Mouse (Mus musculus): ENCODE data around the gene Gm47996.
"Not testable (repeated sequence)": the region's sequence is repeated elsewhere in the genome, so short reads cannot be mapped to it uniquely, and the experiment has no call there.

Gm47996 gene

DNA sequence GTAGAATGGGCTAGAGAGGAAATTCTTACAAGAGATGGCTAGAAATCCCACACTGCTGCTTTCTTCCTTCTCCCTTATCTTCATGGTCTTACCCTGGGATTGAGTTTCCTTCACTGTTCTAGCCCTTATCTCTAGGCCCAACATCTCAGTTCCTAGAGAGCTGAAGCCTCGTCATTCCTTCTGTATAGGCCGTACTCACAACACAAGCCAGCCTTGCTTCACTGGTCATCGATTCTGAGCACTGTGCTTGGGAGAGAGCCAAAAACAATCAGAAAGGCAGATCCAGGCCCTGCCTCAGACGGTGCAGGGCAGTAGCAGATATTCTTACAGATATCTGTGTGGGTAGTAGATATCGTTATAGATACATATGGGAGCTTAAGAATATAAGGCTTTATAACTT, 1.4 kb upstream of the Gm47996 start:
- DNase-seq (ENCODE audit: low read depth): not testable (repeated sequence)

DNA sequence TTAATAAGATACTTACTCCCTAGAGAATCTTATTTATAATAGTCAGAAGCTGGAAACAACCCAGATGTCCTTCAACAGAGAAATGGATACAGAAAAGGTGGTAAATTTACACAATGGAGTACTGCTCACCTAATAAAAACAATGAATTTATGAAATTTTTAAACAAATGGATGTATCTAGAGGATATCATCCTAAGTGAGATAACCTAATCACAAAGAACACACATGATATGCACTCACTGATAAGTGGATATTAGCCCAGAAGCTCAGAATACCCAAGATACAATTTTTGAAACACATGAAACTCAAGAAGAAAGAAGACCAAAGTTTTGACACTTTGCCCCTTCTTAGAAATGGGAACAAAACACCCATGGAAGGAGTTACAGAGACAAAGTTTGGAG, 987 bp upstream of the Gm47996 start:
- DNase-seq (ENCODE audit: low read depth): not testable (repeated sequence)

DNA sequence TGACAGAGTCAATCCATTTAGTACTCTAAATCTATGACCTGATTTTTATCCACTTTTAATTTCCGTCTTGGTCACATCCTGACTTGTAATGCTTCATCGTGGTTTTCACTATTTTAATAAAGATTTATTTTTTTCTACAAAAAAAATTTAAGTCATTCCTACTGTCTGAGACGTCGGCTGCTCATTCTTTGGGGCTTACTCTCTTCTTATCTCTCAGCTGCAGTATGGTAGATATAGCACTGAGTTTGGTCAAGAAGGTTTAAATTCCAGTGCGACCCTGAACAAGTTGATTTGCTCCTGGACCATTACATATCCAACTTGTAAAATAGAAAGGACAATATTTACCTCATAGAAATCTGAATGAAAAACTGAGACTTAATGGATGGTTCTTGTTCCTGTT, 1.7 kb downstream of the Gm47996 start:
- not testable (repeated sequence) for DNase-seq (ENCODE audit: low read depth)

DNA sequence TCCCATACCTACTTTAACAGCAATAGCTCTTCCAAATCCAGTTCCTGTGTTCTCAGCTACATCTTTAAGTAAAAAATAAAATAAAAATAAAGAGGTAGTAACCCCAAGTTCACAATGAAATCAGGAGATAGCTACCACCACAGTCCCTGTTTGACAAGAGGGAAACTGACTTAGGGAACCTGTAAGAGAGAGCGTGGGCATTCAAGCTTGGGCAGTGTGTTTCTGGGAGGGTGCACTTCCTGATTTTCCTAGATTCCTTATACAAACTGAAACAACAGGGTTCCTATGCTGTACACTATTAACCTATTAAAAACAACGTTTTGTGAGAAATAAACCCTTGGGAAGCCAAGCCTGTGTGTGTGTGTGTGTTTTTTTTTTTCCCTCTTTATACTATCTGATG, 4.9 kb downstream of the Gm47996 start:
- DNase-seq (ENCODE audit: low read depth): no peak

DNA sequence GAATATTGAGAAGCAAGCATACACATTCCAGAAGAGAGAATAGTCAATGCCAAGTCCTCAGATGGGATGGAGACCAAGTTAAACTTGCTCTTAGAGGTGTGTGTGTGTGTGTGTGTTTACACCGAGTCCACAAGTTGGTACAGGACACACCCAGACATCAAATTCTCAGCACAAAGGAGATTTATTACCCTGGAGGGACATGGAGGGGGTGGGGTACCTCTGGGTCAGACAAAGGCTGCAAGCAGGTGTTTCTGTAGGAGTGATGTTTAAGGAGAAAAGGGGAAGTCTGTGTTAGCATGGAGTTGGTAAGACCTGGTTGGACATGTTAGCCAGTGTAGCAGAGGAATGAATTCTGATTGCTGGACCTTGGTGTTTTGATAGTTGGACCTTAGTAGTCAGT, 6.1 kb downstream of the Gm47996 start:
- no peak for DNase-seq (ENCODE audit: low read depth)

DNA sequence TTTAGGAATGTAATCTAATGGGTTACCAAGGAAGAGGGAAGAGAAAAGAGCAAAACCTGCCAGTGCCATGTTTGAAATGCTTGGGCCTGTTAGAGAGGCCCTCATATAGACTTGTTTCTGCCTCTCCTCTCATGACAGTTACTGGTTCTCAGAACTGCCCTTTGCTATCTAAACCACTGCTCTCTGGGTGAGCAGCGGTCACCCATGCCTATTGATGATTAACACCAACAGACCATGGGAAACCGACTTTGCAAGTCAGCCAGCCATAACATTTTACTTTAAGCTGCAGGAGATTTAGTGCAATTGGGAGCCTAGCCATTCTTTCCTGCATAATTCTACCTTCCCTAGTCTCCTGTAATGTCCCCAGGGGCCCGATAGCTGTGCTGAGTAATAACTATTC, 6.5 kb downstream of the Gm47996 start:
- DNase-seq (ENCODE audit: low read depth): no peak

DNA sequence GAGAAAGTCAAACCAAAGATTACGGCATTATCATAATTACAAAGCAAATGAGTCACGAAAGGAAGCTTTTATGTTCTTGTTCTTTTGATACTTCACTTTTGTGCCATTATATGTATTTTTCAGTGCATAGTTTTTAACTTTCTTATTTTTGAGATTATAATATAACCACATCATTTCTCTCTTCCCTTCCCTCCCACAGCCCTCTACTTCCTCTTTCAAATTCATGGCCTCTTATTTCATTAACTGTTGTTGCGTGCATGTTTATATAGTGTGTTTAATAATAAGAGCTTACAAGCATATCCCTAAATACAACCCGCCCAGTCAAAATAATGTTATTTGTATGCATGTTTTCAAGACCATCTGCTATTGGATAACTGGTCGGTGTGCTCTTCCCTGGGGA, 9.1 kb downstream of the Gm47996 start:
- DNase-seq (ENCODE audit: low read depth): no peak

DNA sequence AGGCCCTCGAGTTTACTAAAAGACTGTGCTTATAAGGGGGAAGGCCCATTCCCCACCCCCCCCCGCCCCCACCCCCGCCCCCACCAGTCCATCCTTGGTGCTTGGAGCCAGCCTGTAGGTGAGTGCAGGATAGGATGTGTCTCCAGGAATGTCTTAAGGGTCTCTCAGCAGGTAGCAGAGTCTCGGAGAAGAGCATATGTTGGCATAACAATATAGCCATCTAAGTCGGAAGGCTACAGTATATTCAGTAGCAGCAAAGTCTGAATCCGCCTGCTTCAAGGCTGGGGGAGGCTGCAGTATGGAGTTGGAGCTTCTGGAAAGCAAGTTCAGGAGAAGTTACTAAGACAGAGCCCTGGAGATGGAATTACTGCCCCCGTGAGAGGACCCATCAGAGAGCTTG, 10.2 kb downstream of the Gm47996 start:
- no peak for DNase-seq (ENCODE audit: low read depth)

DNA sequence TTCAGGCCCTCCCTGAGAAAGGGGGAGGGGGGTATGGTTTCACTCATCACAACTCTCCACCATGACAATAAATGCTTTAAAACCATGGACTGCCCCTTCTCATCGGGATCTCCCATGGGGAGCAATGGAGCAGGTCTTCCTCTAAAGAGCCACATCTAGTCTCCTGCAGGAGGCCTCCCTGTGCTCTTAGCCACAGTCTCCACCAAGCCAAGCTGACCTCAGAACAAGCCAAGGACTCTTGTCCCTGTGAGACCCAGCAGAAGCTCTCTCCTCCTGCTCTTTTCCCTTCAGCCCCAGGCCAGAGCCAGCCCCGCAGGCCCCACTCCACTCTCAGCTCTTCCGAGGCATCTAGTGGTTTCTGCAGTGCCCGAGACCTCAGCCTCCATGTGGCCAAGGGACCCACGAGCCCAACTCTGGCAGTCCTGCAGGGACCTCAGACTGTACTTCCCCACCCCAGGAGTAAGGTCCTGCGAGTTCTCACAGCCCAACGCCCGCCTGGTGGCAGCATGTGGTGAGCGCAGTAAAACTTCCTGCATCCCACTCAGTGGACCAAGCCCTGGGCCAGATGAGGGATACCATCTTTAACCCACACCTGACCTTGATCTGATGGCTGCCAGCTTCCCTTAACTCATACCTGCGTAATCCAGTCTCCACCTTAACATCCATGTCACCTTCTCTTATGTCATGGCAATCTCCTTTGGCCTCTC, 12.8 kb downstream of the Gm47996 start:
- DNase-seq (ENCODE audit: low read depth): no peak

DNA sequence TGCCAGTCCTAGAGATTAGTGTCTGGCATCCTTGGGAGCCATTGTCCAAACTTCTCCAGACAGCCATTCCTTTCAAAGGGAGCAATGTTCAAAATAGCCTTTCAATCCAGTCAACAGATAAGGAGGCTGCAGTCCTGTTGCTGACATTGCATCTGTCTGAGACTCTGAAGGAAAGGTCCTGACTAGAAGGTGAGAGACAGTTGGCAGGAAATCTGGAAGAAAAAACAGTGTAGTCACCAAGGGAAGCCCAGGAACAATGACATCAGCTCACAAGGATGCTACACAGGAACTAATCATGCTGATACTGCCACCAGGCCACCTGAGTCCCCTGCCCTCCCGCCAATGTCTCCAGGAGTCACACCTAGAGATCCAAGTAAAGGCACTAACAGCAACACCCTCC, 13.4 kb downstream of the Gm47996 start:
- DNase-seq (ENCODE audit: low read depth): no peak

DNA sequence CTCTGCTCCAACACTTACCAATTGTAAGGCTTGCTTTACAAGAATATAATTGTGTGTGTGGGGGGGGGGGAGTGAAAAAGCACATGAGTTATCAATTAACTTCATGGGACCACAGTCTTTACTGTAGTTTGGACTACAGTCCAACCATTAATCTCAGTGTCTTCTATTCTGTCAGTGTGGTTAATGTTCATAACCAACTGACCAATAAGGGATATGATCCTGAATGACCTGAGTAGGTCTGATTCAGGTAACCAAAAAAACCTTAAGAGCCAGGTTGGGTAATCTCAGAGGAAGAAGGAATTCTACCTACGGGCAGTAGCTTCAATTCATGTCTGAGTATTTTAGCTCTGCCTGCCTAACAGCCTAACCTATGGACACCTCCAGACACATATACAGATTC, 14.6 kb downstream of the Gm47996 start:
- DNase-seq (ENCODE audit: low read depth): no peak

DNA sequence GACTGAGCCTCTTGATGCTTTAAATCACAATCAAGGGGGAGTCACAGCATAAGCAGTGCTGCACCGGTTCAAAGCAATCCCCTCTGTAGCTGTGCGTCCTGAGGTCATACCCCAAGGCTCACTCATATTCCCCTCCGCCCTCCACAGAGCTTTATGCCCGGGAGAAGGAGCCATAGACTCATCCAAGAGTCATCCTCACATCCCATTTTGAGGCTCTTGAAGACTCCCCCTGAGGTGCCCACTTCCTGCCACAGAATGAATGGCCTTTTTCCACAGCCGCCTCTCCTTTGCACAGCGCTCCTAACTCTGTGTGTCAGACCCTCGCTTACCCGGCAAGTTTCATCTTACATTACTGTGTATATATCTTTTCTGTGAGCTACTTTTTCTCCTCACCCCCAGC, 17.6 kb downstream of the Gm47996 start:
- no peak for DNase-seq (ENCODE audit: low read depth)

DNA sequence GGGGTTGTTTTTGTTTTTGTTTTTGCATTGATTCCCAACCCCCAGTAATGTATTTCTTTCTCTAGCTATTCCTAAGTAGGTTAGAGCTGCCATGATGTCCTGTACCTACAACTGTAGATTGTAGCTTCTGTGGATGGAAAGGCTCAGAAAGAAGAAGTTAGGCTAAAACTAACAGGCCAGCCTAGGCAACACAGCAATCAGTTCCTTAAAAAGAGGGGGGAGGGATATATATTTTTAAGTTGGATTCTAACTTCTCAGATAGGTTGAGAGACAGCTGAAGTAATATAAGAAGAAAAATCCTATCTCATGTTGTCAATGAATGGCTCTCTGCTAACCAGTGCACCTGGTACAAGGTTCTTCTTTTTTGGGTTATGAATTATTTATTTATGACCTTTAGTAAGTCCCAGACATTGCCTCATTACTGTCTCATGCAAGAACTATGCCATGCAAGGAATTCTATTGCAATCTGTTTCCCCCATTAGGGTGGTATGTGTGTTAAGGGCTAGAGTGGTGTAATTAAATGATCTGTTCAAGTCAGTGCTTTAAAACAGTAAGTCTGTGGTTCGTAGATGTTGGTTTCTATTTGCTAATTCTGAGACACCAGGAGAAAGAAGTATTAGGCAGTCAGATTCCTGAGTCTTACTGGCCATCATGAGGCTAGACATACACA, 18.5 kb downstream of the Gm47996 start:
- peak; percentile 23 for DNase-seq (ENCODE audit: low read depth)

DNA sequence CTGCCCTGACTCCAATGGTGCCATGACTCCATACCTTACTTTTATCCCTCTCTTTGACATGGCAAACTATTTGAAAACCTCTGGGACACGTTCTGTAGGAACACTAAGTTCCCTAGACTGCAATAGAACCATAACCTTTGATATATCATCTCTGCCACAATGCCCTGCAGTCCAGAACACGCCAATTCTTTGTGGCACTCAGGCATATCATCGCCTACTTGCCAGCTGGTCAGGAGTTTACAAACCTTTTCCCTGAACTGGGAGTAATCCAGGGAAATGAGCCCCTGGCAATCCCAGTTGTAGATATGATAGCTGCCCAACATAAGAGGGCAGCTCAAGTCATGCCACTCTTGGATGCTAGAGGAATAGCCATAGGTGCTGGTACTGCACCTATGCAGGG, 22.4 kb downstream of the Gm47996 start:
- DNase-seq (ENCODE audit: low read depth): no peak

DNA sequence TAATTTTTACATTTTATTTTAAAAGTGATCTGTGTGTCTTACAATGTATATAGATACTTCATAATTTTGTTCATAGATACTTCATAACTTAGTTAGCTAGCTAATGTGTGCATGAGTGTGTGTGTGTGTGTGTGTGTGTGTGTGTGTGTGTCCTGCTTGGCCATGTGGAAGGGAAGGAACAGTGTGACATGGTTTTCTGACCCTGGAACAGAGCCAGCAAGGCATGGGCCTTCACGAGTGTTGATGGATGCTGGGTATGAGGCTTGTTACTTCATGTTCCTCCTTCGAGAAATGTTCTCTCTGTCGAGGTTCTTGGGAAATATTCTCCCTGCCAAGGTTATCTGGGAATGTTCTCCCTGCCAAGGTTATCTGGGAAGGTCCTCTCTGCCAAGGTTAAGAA, 23.8 kb downstream of the Gm47996 start:
- no peak for DNase-seq (ENCODE audit: low read depth)

DNA sequence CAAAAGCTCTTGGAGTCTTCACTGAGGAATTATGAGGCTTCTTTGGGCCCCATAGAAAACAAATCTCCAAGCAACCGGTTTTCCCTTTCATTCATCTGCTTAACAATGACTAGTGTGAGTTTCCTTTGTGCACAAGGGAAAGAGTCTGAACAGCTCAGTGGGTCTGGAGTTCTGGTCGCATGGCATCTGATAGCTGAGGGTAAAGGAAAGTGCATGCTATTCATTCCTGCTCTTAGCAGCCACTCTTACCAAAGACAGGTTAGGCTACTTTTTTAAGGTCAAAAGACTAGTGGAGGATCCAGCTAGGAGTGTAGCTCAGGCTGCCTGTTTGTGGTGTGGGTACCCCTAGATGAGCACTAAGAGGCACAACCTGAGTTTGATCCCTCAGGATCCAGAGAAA, 25.6 kb downstream of the Gm47996 start:
- DNase-seq (ENCODE audit: low read depth): no peak

DNA sequence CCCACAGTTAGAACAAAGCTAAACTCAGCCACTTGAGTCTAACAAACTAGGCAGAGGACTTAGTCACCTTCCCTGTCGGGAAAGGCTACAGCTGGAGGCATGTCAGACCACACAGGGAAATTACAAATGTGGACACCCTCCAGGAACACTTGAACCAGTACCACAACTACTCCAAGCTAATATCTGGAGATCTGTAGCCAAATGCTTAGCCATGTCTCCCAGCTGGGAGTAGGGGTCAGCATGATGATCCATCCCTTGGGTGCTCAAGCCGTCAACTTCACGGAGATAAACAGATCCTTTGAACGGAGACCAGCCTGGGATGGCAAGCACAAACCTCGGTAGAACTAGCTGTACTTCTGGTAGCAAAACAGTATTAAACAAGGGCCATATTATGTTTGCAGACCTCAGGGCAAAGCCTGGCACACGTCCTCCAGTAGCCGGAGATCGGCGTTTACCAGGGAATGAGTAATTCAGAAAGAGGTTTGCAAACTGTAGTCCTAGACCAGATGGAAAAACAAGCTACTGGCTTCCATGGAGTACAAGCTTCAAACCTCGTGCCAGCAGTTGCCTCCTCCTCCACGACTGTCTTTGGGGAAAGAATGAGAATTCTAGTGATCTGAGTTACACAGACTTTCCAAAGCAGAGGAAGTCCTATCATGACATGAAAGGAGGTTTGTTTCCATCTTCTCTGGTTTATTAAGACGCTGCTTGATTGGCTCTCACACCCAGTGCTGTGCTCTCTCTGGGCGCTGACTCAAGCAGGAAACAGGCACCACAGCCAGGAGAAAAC, 26.4 kb downstream of the Gm47996 start:
- peak; percentile 73 for DNase-seq (ENCODE audit: low read depth)

DNA sequence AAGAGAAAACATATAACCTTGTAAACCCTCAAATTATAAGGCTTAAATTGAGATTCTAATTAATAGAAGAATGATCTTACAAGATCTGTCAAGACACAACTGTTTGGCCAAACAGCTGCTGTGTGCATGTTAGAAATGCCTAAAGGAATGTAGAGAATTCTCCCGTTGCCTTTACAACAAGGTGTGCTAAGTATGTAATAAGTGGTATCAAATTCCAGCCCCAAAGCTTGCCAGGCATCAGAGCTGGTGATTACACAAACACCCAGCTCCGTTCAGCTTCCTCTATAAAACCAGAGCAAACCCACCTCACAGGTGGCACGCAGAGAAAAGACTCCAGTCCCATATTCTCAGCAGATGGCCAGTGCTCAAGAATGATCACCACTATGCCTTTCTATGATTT, 27.8 kb downstream of the Gm47996 start:
- DNase-seq (ENCODE audit: low read depth): no peak

DNA sequence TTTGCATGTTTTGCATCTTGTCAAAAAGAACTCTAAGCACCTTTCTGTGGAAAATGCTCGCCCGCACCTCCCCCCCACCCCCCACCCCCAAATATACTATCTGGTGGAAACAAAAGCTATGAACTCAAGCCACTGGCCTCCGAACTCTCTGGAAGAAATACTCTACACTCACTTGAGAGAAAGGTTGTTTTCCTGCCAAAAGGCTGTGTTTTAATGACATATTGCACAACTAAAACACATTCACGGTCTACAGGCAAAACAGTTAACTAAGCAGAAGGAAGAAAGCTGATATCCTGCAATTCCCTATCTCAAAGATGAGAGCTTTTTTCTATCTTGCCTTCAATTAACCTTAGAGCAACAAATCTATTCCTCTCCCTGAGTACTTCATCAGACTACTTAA, 33.4 kb downstream of the Gm47996 start:
- no peak for DNase-seq (ENCODE audit: low read depth)

DNA sequence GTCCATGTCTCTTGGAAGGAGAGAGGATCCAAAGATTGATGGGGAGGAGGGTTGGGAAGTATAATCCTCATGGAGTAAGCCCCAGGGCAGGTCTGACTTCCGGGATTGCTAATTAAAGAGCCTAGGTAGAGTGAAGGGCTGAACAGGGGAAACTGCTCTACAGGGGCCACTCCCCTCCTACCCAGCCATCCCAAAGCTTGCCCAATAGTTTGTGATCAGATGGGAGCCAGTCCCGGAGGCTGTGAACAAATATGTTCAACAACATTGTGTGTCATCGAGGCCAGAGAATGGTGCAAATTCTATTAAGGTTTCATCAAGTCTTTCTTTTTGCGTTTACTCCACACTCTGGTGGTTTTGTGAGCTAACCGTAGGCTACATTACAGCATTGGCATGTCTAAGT, 34.1 kb downstream of the Gm47996 start:
- no peak for DNase-seq (ENCODE audit: low read depth)

DNA sequence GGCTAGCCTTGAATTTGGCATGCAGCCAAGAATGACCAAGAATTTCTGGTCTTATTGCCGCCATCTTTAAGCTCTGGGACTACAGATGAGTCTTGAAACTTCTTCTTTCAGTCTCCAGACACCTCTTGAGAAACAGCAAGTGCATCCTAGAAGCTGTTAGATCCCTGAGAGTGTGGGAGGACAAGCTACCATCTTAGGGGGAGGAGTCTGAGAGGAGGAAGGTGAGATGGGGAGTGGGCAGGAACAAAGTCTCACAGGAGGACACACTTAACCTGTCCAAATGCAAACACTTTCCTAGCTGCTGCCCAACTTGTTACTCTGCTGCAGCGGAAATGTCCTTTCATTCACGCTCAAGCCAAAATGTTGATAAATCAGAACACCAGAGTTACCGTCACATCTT, 34.8 kb downstream of the Gm47996 start:
- DNase-seq (ENCODE audit: low read depth): no peak

DNA sequence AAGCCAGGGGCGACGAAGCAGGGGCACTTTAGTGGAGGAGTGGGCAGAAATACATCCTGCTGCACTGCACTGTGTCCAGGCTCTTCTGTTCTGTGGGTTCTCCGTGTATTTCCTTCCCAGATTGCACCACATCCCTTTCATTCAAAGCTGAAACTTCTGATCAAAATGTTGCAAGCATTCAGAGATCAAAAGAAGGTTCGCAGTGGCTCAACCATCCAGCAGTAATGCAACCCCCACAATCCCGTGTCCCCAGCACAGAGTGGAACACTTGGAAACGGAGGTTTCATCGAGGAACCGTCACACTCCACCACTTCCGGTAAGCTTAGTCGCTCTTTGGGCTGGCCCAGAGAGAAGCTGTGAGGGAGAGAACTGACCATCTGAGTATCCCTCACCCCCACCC, 35.2 kb downstream of the Gm47996 start:
- peak; percentile 49 for DNase-seq (ENCODE audit: low read depth)

DNA sequence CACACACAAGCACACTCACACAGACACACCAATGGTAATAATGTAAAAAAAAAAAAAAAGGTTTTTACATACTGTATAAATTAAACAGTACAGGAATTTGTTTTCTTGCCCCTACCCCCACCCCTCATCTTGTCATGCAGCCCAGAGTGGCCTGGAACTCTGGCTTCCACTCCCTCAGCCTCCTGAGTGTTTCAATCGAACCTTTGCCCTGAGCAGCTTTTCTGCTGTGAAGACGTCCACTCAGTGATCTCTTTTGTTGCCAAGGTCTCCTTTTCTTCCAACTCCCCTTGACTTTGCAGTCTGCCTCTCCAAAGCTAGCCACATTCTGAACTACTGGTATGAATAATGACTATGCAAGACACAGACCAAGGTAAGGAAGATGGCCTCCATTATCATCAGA, 35.9 kb downstream of the Gm47996 start:
- no peak for DNase-seq (ENCODE audit: low read depth)
